Mouse (Mus musculus) lung, adult 2 months (tissue): ENCODE measurements around the gene Nfkb1. TPM values are rescaled to one million over a fixed set of nuclear protein-coding genes. Genes with fewer than 3 reads are reported as not detected.

Experiments used
- DNase-seq: peaks from one replicate; pipeline ENCODE4 v3.0.0; 2022
- H3K4me1 ChIP-seq: fragments of 200-500 bp; 2 replicates; pipeline ENCODE4 v1.6.1; 2011; ENCODE audit warnings: low read length; ENCODE audit not compliant: control insufficient read depth, insufficient read depth
- H3K4me3 ChIP-seq: fragments of 200-500 bp; replicated peaks from 2 replicates; pipeline ENCODE3; 2011; ENCODE audit warnings: low read depth, mild to moderate bottlenecking, control low read depth, low read length; ENCODE audit errors: extremely low read depth
- CTCF ChIP-seq: fragments of 200-500 bp; IDR thresholded peaks from 2 replicates; pipeline ENCODE4 v1.5.1; 2011; ENCODE audit warnings: mild to moderate bottlenecking, low read length, control low read depth; ENCODE audit not compliant: insufficient read depth
- POLR2A ChIP-seq: fragments of 200-500 bp; IDR thresholded peaks from 2 replicates; pipeline ENCODE4 v1.6.1; 2011; ENCODE audit warnings: low read depth, mild to moderate bottlenecking, control low read depth, low read length, borderline replicate concordance; ENCODE audit errors: extremely low read depth
- WGBS: fragments of 180-500 bp; shearing (Covaris S2); methylation state at CpG from one replicate; pipeline ENCODE4 v1.1.7; 2018; 5-methylcytosine and 5-hydroxymethylcytosine counted together
- polyA plus RNA-seq: library from polyadenylated mRNA; depleted of rRNA; stranded (reverse); fragments of >200 nt; gene quantifications from 2 replicates; pipeline ENCODE4 v1.2.3, GENCODE M21; 2012; rRNA removed

Nfkb1 gene
- polyA plus RNA-seq, 1 experiment = 126 TPM

- no peak for TF ChIP-seq POLR2A
- TF ChIP-seq CTCF = no peak
- WGBS = 44% methylated on average over 13 of the region's 13 CpGs
- Histone ChIP-seq H3K4me1 (no peaks in the 10 kb centered on the region; the same call in 1 of the 2 replicates), H3K4me3 (no peak overlapping the region)
- no peak for DNase-seq
Measured at GRCm38 (mm10) chr3:135546212-135546923, 145.0 kb downstream of the Nfkb1 start.

Other genes with a start within 250 kb of the Nfkb1 start
- gene Manba, start 205.9 kb downstream of the Nfkb1 start, polyA plus RNA-seq = 6.3 and 9.8 TPM in 2 replicates
- gene Slc39a8, start 133.7 kb upstream of the Nfkb1 start, polyA plus RNA-seq = 109 and 110 TPM in 2 replicates